Mouse (Mus musculus): Measurements from ENCODE around the gene Ybx1.

- TF ChIP-seq GATA1 (IDR thresholded peaks at IDR 0.05; ENCODE audit: borderline replicate concordance, low read length) = no peak
- no peak for TF ChIP-seq FLI1 (IDR thresholded peaks at IDR 0.05; ENCODE audit: low read length)
Observed at GRCm38 (mm10) chr4:119241664-119242063, 52.7 kb downstream of the Ybx1 start.
